Mouse (Mus musculus) CH12.LX (cell line): ENCODE data around the gene Mrnip. TPM values are rescaled to one million over a fixed set of nuclear protein-coding genes. Genes with fewer than 3 reads are reported as not detected.

Source experiments
- DNase-seq: peaks from one replicate; pipeline ENCODE4 v3.0.0-alpha.2; 2013; ENCODE audit errors: extremely low read depth
- H3K27ac ChIP-seq: 2 replicates; pipeline ENCODE4 v1.5.1; 2012; ENCODE audit warnings: low read depth, mild to moderate bottlenecking, control low read depth, moderate library complexity; ENCODE audit not compliant: insufficient read depth
- H3K27me3 ChIP-seq: replicated peaks from 2 replicates; pipeline ENCODE3; 2012; ENCODE audit warnings: inconsistent platforms
- H3K36me3 ChIP-seq, 2 experiments: replicated peaks in 1 of 2; 2 replicates each; pipeline versions ENCODE3 to v1.6.1; 2012; ENCODE audit warnings: inconsistent platforms in 1 of 2, low read length in 1 of 2, mild to moderate bottlenecking in 1 of 2, mixed read lengths in 1 of 2, moderate library complexity in 1 of 2; ENCODE audit not compliant: control insufficient read depth in 1 of 2, insufficient read depth in 1 of 2
- H3K4me1 ChIP-seq, 2 experiments: 2 replicates each; pipeline ENCODE4 v1.6.1; 2012; ENCODE audit warnings: inconsistent platforms in 1 of 2, moderate library complexity in 1 of 2; ENCODE audit not compliant: insufficient read depth in 2 of 2, control insufficient read depth in 1 of 2
- H3K4me2 ChIP-seq: 2 replicates; pipeline ENCODE4 v1.6.1; 2012; ENCODE audit warnings: low read depth, mild to moderate bottlenecking, control low read depth; ENCODE audit not compliant: poor library complexity, insufficient read depth, severe bottlenecking
- H3K4me3 ChIP-seq, 3 experiments: fragments of 150-350 bp in 1 of 3; sonication (generic) in 1 of 3; replicated peaks in 1 of 3; 2 replicates each; pipeline versions ENCODE3 to v1.5.1; 2011 to 2012; ENCODE audit warnings: low read depth in 2 of 3, low read length in 2 of 3, mild to moderate bottlenecking in 2 of 3, moderate library complexity in 2 of 3, control low read depth in 1 of 3, improper control_type of control experiment in 1 of 3, inconsistent platforms in 1 of 3, mixed read lengths in 1 of 3; ENCODE audit not compliant: poor library complexity in 1 of 3
- H3K79me2 ChIP-seq: replicated peaks from 2 replicates; pipeline ENCODE4 v1.6.1; 2012; ENCODE audit warnings: mild to moderate bottlenecking, moderate library complexity; ENCODE audit not compliant: control insufficient read depth, poor library complexity, insufficient read depth, severe bottlenecking; ENCODE audit errors: extremely low read depth
- H3K9ac ChIP-seq: 2 replicates; pipeline ENCODE4 v1.6.1; 2012; ENCODE audit warnings: low read depth, mild to moderate bottlenecking, control low read depth, moderate library complexity; ENCODE audit not compliant: insufficient read depth
- H3K9me3 ChIP-seq: replicated peaks from 2 replicates; pipeline ENCODE3; 2012; ENCODE audit warnings: low read length, inconsistent platforms, mixed read lengths
- BHLHE40 ChIP-seq: IDR thresholded peaks from 2 replicates; pipeline ENCODE4 v1.6.1; 2011; ENCODE audit warnings: mild to moderate bottlenecking, low read depth, low read length, improper control_type of control experiment
- CHD1 ChIP-seq: IDR thresholded peaks from 2 replicates; pipeline ENCODE4 v1.6.1; 2012; ENCODE audit warnings: low read depth, low read length, improper control_type of control experiment, inconsistent platforms
- CHD2 ChIP-seq: IDR thresholded peaks from 2 replicates; pipeline ENCODE4 v1.6.1; 2011; ENCODE audit warnings: low read length, improper control_type of control experiment
- CTCF ChIP-seq, 2 experiments: IDR thresholded peaks in 1 of 2; conservative IDR thresholded peaks in 1 of 2; 2 replicates each; pipeline ENCODE4 v1.5.1; 2011 to 2012; ENCODE audit warnings: low read depth in 2 of 2, low read length in 2 of 2, improper control_type of control experiment in 1 of 2, inconsistent platforms in 1 of 2, mild to moderate bottlenecking in 1 of 2, moderate library complexity in 1 of 2
- E2F4 ChIP-seq: IDR thresholded peaks from 2 replicates; pipeline ENCODE4 v1.6.1; 2011; ENCODE audit warnings: low read depth, low read length, improper control_type of control experiment; ENCODE audit not compliant: insufficient replicate concordance
- ELF1 ChIP-seq: IDR thresholded peaks from 2 replicates; pipeline ENCODE4 v1.6.1; 2014; ENCODE audit warnings: low read depth, mild to moderate bottlenecking, inconsistent platforms, low read length, improper control_type of control experiment
- EP300 ChIP-seq: IDR thresholded peaks from 2 replicates; pipeline ENCODE4 v1.6.1; 2011; ENCODE audit warnings: low read length, improper control_type of control experiment
- ETS1 ChIP-seq: conservative IDR thresholded peaks from 2 replicates; pipeline ENCODE4 v1.6.1; 2012; ENCODE audit warnings: low read depth, mild to moderate bottlenecking, inconsistent platforms, low read length, improper control_type of control experiment, moderate library complexity
- GABPA ChIP-seq: IDR thresholded peaks from 2 replicates; pipeline ENCODE4 v1.6.1; 2012; ENCODE audit warnings: low read depth, low read length, improper control_type of control experiment, inconsistent platforms; ENCODE audit not compliant: insufficient replicate concordance
- HCFC1 ChIP-seq: IDR thresholded peaks from 2 replicates; pipeline ENCODE4 v1.6.1; 2012; ENCODE audit warnings: low read depth, mild to moderate bottlenecking, inconsistent platforms, low read length, improper control_type of control experiment
- IRF4 ChIP-seq: IDR thresholded peaks from 2 replicates; pipeline ENCODE4 v1.6.1; 2014; ENCODE audit warnings: low read depth, mild to moderate bottlenecking, inconsistent platforms, low read length, improper control_type of control experiment
- JUN ChIP-seq: IDR thresholded peaks from 2 replicates; pipeline ENCODE4 v1.6.1; 2011; ENCODE audit warnings: low read depth, mild to moderate bottlenecking, low read length, improper control_type of control experiment, moderate library complexity; ENCODE audit not compliant: insufficient read depth
- JUND ChIP-seq: conservative IDR thresholded peaks from 2 replicates; pipeline ENCODE4 v1.6.1; 2011; ENCODE audit warnings: low read depth, low read length, improper control_type of control experiment
- KAT2A ChIP-seq: IDR thresholded peaks from 2 replicates; pipeline ENCODE4 v1.6.1; 2012; ENCODE audit warnings: low read length, improper control_type of control experiment, inconsistent platforms; ENCODE audit not compliant: insufficient replicate concordance
- MAFK ChIP-seq: IDR thresholded peaks from 2 replicates; pipeline ENCODE4 v1.6.1; 2011; ENCODE audit warnings: low read length, improper control_type of control experiment; ENCODE audit not compliant: insufficient replicate concordance
- MAX ChIP-seq: IDR thresholded peaks from 2 replicates; pipeline ENCODE4 v1.6.1; 2011; ENCODE audit warnings: low read length, improper control_type of control experiment
- MAZ ChIP-seq: IDR thresholded peaks from 2 replicates; pipeline ENCODE4 v1.6.1; 2012; ENCODE audit warnings: low read depth, mild to moderate bottlenecking, inconsistent platforms, low read length, improper control_type of control experiment, moderate library complexity
- MEF2A ChIP-seq: IDR thresholded peaks from 2 replicates; pipeline ENCODE4 v1.6.1; 2014; ENCODE audit warnings: low read depth, mild to moderate bottlenecking, inconsistent platforms, low read length, improper control_type of control experiment, borderline replicate concordance
- MXI1 ChIP-seq: IDR thresholded peaks from 2 replicates; pipeline ENCODE4 v1.6.1; 2011; ENCODE audit warnings: mild to moderate bottlenecking, low read depth, low read length, improper control_type of control experiment
- MYC ChIP-seq: IDR thresholded peaks from 2 replicates; pipeline ENCODE4 v1.6.1; 2011; ENCODE audit warnings: low read depth, mild to moderate bottlenecking, improper control_type of control experiment, low read length
- NELFE ChIP-seq: IDR thresholded peaks from 2 replicates; pipeline ENCODE4 v1.6.1; 2011; ENCODE audit warnings: low read depth, low read length, improper control_type of control experiment
- NRF1 ChIP-seq: IDR thresholded peaks from 2 replicates; pipeline ENCODE4 v1.6.1; 2014; ENCODE audit warnings: low read depth, mild to moderate bottlenecking, inconsistent platforms, low read length, improper control_type of control experiment, moderate library complexity
- PAX5 ChIP-seq: IDR thresholded peaks from 2 replicates; pipeline ENCODE4 v1.6.1; 2012; ENCODE audit warnings: low read length, inconsistent platforms, mixed read lengths
- POLR2A ChIP-seq: IDR thresholded peaks from 2 replicates; pipeline ENCODE4 v1.6.1; 2011; ENCODE audit warnings: low read depth, mild to moderate bottlenecking, improper control_type of control experiment, low read length
- POLR2AphosphoS2 ChIP-seq: IDR thresholded peaks from 2 replicates; pipeline ENCODE4 v1.6.1; 2011; ENCODE audit warnings: low read depth, low read length, improper control_type of control experiment
- RAD21 ChIP-seq: IDR thresholded peaks from 2 replicates; pipeline ENCODE4 v1.6.1; 2011; ENCODE audit warnings: low read depth, mild to moderate bottlenecking, low read length, improper control_type of control experiment, moderate library complexity
- RCOR1 ChIP-seq: conservative IDR thresholded peaks from 2 replicates; pipeline ENCODE4 v1.6.1; 2012; ENCODE audit warnings: low read depth, mild to moderate bottlenecking, inconsistent platforms, low read length, improper control_type of control experiment
- SIN3A ChIP-seq: IDR thresholded peaks from 2 replicates; pipeline ENCODE4 v1.6.1; 2012; ENCODE audit warnings: low read length, improper control_type of control experiment, inconsistent platforms
- SMC3 ChIP-seq: IDR thresholded peaks from 2 replicates; pipeline ENCODE4 v1.6.1; 2011; ENCODE audit warnings: low read depth, low read length, improper control_type of control experiment
- TBP ChIP-seq: conservative IDR thresholded peaks from 2 replicates; pipeline ENCODE4 v1.6.1; 2011; ENCODE audit warnings: low read depth, low read length, improper control_type of control experiment
- TCF12 ChIP-seq: IDR thresholded peaks from 2 replicates; pipeline ENCODE4 v1.6.1; 2014; ENCODE audit warnings: low read depth, mild to moderate bottlenecking, inconsistent platforms, low read length, improper control_type of control experiment
- UBTF ChIP-seq: IDR thresholded peaks from 2 replicates; pipeline ENCODE4 v1.6.1; 2012; ENCODE audit warnings: low read depth, mild to moderate bottlenecking, inconsistent platforms, low read length, improper control_type of control experiment, moderate library complexity
- USF1 ChIP-seq: IDR thresholded peaks from 2 replicates; pipeline ENCODE4 v1.6.1; 2014; ENCODE audit warnings: low read depth, mild to moderate bottlenecking, inconsistent platforms, low read length, improper control_type of control experiment
- USF2 ChIP-seq: conservative IDR thresholded peaks from 2 replicates; pipeline ENCODE4 v1.6.1; 2011; ENCODE audit warnings: low read depth, low read length, improper control_type of control experiment
- ZC3H11A ChIP-seq: IDR thresholded peaks from 2 replicates; pipeline ENCODE4 v1.6.1; 2012; ENCODE audit warnings: low read depth, mild to moderate bottlenecking, inconsistent platforms, low read length, improper control_type of control experiment
- ZKSCAN1 ChIP-seq: IDR thresholded peaks from 2 replicates; pipeline ENCODE4 v1.6.1; 2012; ENCODE audit warnings: low read depth, inconsistent platforms, low read length, improper control_type of control experiment, borderline replicate concordance
- ZMIZ1 ChIP-seq: IDR thresholded peaks from 2 replicates; pipeline ENCODE4 v1.6.1; 2012; ENCODE audit warnings: low read depth, mild to moderate bottlenecking, inconsistent platforms, low read length, improper control_type of control experiment
- ZNF384 ChIP-seq: IDR thresholded peaks from 2 replicates; pipeline ENCODE4 v1.6.1; 2012; ENCODE audit warnings: low read depth, low read length, improper control_type of control experiment, inconsistent platforms
- dilution Hi-C: fragments of 300-500 bp; cut with MboI; formaldehyde crosslinking; loops from 2 replicates; pipeline ENCODE4 v1.14.3; 2020; ENCODE audit warnings: low sequenced_read_pairs; ENCODE audit not compliant: extremely low pct_unique_long_range_greater_than_20kb, extremely low pct_ligation_motif_present
- in situ Hi-C: fragments of 300-500 bp; cut with MboI; formaldehyde crosslinking; loops from 3 replicates; pipeline ENCODE4 v1.14.3; 2019; ENCODE audit warnings: low sequenced_read_pairs, low pct_ligation_motif_present, low pct_unique_long_range_greater_than_20kb, mixed read lengths
- polyA plus RNA-seq: library from polyadenylated mRNA; unstranded; fragments of >175 nt; gene quantifications from 2 replicates; pipeline ENCODE4 v1.2.1, GENCODE M21; 2012; ENCODE audit warnings: low read depth; ENCODE audit not compliant: insufficient read length
- total RNA-seq, 2 experiments: library from RNA; depleted of rRNA; stranded (reverse); fragments of 300-350 nt in 1 of 2; fragments of >200 nt in 1 of 2; gene quantifications; 2 replicates each; pipeline ENCODE4 v1.2.3; 2012 to 2014

Gene Mrnip
- total and polyA plus RNA-seq, 3 experiments: 22.5 to 36.7 (median 29.7) TPM

- Histone ChIP-seq H3K9ac (peak within 1 kb of the TSS; percentile 98), H3K9me3 (no peaks in the 10 kb centered on the region), H3K4me1 (peaks cover 25 to 72% of the 10 kb centered on the region in 2 experiments), H3K4me3 (peak within 1 kb of the TSS; percentile 74 to 97 (median 89)), H3K4me2 (peak within 1 kb of the TSS; percentile 79), H3K27me3 (no peaks in the 10 kb centered on the region), H3K79me2 (peaks cover 47% of the 10 kb centered on the region), H3K36me3 (peaks cover 32 to 38% of the 10 kb centered on the region in 2 experiments), H3K27ac (peak within 1 kb of the TSS; percentile 94)
- in situ Hi-C loops: loop anchor here (5.0 kb wide), 1 partner anchor 33 kb away; no protein-coding TSS in a partner anchor
- DNase-seq: peak; percentile 82
- dilution Hi-C loops: no loop called here
- TF ChIP-seq KAT2A (no peak), TCF12 (peak; percentile 69), MXI1 (no peak; the same call in 1 of the 2 replicates), NELFE (peak; percentile 99), MAZ (peak; percentile 63; the same call in 1 of the 2 replicates), HCFC1 (no peak; the same call in 1 of the 2 replicates), TBP (peak; percentile 97), CHD2 (no peak), PAX5 (no peak), CHD1 (0 out of 2 replicates have a peak, but pooled peaks have one; percentile 33), POLR2AphosphoS2 (peak; percentile 88; the same call in 1 of the 2 replicates), POLR2A (peak; percentile 98), BHLHE40 (peak; percentile 10; the same call in 1 of the 2 replicates), GABPA (no peak), JUND (no peak), USF2 (no peak), ZKSCAN1 (no peak), EP300 (no peak), MAX (peak; percentile 44; the same call in 1 of the 2 replicates), MEF2A (0 out of 2 replicates have a peak, but pooled peaks have one; percentile 39), ZC3H11A (no peak), SMC3 (no peak), IRF4 (no peak; the same call in 1 of the 2 replicates), RCOR1 (no peak; the same call in 1 of the 2 replicates), ZMIZ1 (peak; percentile 97), MYC (no peak), ELF1 (no peak), ZNF384 (no peak), E2F4 (no peak), CTCF (conservative IDR thresholded peaks at IDR 0.05 in 1 of 2, IDR thresholded peaks at IDR 0.05 in 1 of 2; ENCODE audit: low read depth in 2 of 2, low read length in 2 of 2) (no peak), ETS1 (peak; percentile 43; the same call in 1 of the 2 replicates), USF1 (no peak), JUN (no peak), SIN3A (no peak; the same call in 1 of the 2 replicates), UBTF (no peak), MAFK (peak; percentile 94), NRF1 (no peak; the same call in 1 of the 2 replicates), RAD21 (no peak)
Observed at GRCm38 (mm10) chr11:50210505-50211151, 36.4 kb downstream of the Mrnip start, which contains the start of the genes Sqstm1 and Mgat4b. Sqstm1 (minus strand) TSS chr11:50210827. Mgat4b (plus strand) TSS chr11:50210890.
